Mouse (Mus musculus) heart, postnatal 0 days (tissue): ENCODE data around the gene Pik3c2b. TPM values are rescaled to one million over a fixed set of nuclear protein-coding genes. Genes with fewer than 3 reads are reported as not detected.

Source experiments
- ATAC-seq: fragments of 200-750 bp; cut with Nextera tagmentation; 2 replicates; pipeline ENCODE4 v1.8.0; 2017; ENCODE audit warnings: low read depth, moderate number of reproducible peaks, moderate library complexity; ENCODE audit not compliant: insufficient read depth
- DNase-seq: peaks from one replicate; pipeline ENCODE4 v3.0.0-alpha.2; 2016; ENCODE audit warnings: low spot score
- H3K27ac ChIP-seq: fragments of 300-500 bp; sonication (generic); 2 replicates; pipeline ENCODE4 v1.5.1; 2014; ENCODE audit warnings: low read depth, mild to moderate bottlenecking
- H3K27me3 ChIP-seq: fragments of 300-500 bp; sonication (generic); 2 replicates; pipeline ENCODE4 v1.6.1; 2014; ENCODE audit warnings: low read length, mixed read lengths; ENCODE audit not compliant: control insufficient read depth, insufficient read depth
- H3K36me3 ChIP-seq: fragments of 300-500 bp; sonication (generic); replicated peaks from 2 replicates; pipeline ENCODE4 v1.6.1; 2014; ENCODE audit warnings: low read length, mixed read lengths; ENCODE audit not compliant: control insufficient read depth, insufficient read depth
- H3K4me1 ChIP-seq: fragments of 300-500 bp; sonication (generic); 2 replicates; pipeline ENCODE4 v1.6.1; 2014; ENCODE audit warnings: antibody characterized with exemption; ENCODE audit not compliant: control insufficient read depth, insufficient read depth
- H3K4me2 ChIP-seq: fragments of 300-500 bp; sonication (generic); 2 replicates; pipeline ENCODE4 v1.6.1; 2014; ENCODE audit warnings: low read depth, mild to moderate bottlenecking, low read length, moderate library complexity
- H3K4me3 ChIP-seq: fragments of 300-500 bp; sonication (generic); 2 replicates; pipeline ENCODE4 v1.5.1; 2014; ENCODE audit warnings: low read depth, low read length
- H3K9ac ChIP-seq: fragments of 300-500 bp; sonication (generic); replicated peaks from 2 replicates; pipeline ENCODE4 v1.6.1; 2014; ENCODE audit warnings: low read depth, low read length, mixed read lengths
- H3K9me3 ChIP-seq: fragments of 300-500 bp; sonication (generic); replicated peaks from 2 replicates; pipeline ENCODE4 v1.6.1; 2016; ENCODE audit warnings: low read length; ENCODE audit not compliant: control insufficient read depth
- CTCF ChIP-seq: IDR thresholded peaks from 2 replicates; pipeline ENCODE4 v1.5.1; 2016; ENCODE audit warnings: antibody characterized with exemption, control low read depth, low read depth
- EP300 ChIP-seq: IDR thresholded peaks from 2 replicates; pipeline ENCODE4 v1.6.1; 2016; ENCODE audit warnings: antibody characterized with exemption, low read depth
- WGBS: fragments of 180-500 bp; shearing (Covaris S2); extraction: QIAGEN DNeasy Blood & Tissue Kit; methylation state at CpG from one replicate; pipeline ENCODE4 v1.1.7; 2014; 5-methylcytosine and 5-hydroxymethylcytosine counted together
- polyA plus RNA-seq: library from polyadenylated mRNA; unstranded; fragments of >200 nt; fragmentation: Nextera tagmentation; extraction: Ambion mirVana; gene quantifications from 2 replicates; pipeline ENCODE4 v1.2.1, GENCODE M21; 2015
- total RNA-seq: library from RNA; depleted of rRNA; stranded (reverse); fragments of >200 nt; gene quantifications from 2 replicates; pipeline ENCODE4 v1.2.3, GENCODE M21; 2014; ENCODE audit warnings: low replicate concordance

Gene Pik3c2b
- total and polyA plus RNA-seq, 2 experiments from 2014 or later = 7.8 to 16.3 TPM

GRCm38 (mm10) chr1:133084708-133085416 is 39.4 kb downstream of the Pik3c2b start:
- H3K4me2 ChIP-seq = peak overlapping the region; percentile 43; the same call in 1 of the 2 replicates
- peaks cover 54% of the 10 kb centered on the region for H3K36me3 ChIP-seq
- DNase-seq (no peak), ATAC-seq (no peak)
- H3K27me3 ChIP-seq = no peaks in the 10 kb centered on the region
- H3K27ac ChIP-seq = peak overlapping the region; percentile 86
- H3K4me1 ChIP-seq = peaks cover 19% of the 10 kb centered on the region
- peak overlapping the region; percentile 21 for H3K9ac ChIP-seq
- H3K9me3 ChIP-seq = no peaks in the 10 kb centered on the region
- TF ChIP-seq CTCF (no peak), EP300 (no peak)
- H3K4me3 ChIP-seq = no peak overlapping the region
- 66% methylated on average over 14 of the region's 14 CpGs for WGBS

DNA sequence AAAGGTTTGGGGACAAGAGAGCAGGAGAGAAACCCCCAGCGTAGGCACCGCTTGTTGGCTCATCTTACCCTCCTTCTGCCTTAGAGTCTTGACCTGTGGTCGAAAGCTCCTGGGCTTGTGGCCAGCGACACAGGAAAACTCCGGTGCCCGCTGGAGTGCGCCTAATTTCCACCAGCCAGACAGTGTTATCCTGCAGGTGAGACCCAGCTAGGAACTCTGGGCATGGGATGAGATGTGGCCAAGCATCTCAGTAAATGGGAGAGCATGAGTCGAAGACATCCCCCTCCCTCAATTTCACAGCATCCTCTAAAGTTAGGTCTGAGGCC is 39.9 kb downstream of the Pik3c2b start:
- ATAC-seq = no peak
- Histone ChIP-seq H3K9ac (no peak overlapping the region), H3K4me3 (no peak overlapping the region), H3K27me3 (no peaks in the 10 kb centered on the region), H3K9me3 (no peaks in the 10 kb centered on the region), H3K36me3 (peaks cover 54% of the 10 kb centered on the region), H3K4me1 (peaks cover 19% of the 10 kb centered on the region), H3K4me2 (no peak overlapping the region), H3K27ac (peak overlapping the region; percentile 21; the same call in 1 of the 2 replicates)
- no peak for DNase-seq
- 56% methylated on average over 8 of the region's 8 CpGs for WGBS
- no peak for TF ChIP-seq CTCF
- TF ChIP-seq EP300 = no peak

DNA sequence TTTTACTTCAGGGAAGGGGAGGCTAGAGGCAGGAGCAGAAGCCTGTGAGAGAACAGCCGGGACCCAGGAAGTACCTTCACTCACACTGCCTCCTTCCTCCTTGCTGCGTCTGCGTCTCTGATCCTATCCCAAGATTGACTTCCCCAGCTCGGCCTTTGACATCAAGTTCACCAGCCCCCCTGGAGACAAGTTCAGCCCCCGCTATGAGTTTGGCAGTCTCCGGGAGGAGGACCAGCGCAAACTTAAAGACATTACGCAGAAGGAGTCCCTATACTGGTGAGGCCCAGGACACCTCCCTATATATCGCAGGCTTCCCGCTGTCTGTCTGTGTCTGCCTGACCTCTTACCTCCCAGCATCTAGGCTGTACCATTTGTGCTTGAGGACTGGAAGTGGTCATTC is 41.3 kb downstream of the Pik3c2b start:
- no peak for DNase-seq
- no peak for TF ChIP-seq EP300
- no peak for TF ChIP-seq CTCF
- no peak for ATAC-seq
- Histone ChIP-seq H3K4me1 (peaks cover 19% of the 10 kb centered on the region), H3K27ac (no peak overlapping the region), H3K27me3 (no peaks in the 10 kb centered on the region), H3K4me2 (no peak overlapping the region), H3K4me3 (no peak overlapping the region), H3K9me3 (no peaks in the 10 kb centered on the region), H3K36me3 (peaks cover 55% of the 10 kb centered on the region), H3K9ac (no peak overlapping the region)
- 92% methylated on average over 10 of the region's 10 CpGs for WGBS

- H3K9ac ChIP-seq = no peak overlapping the region
- peaks cover 19% of the 10 kb centered on the region for H3K4me1 ChIP-seq
- H3K4me3 ChIP-seq = no peak overlapping the region
- no peaks in the 10 kb centered on the region for H3K9me3 ChIP-seq
- H3K36me3 ChIP-seq = peaks cover 55% of the 10 kb centered on the region
- H3K27ac ChIP-seq = no peak overlapping the region
- WGBS = 37% methylated on average over 7 of the region's 7 CpGs
- ATAC-seq = peak; percentile 42; the same call in 1 of the 2 replicates
- DNase-seq = peak; percentile 81
- no peak overlapping the region for H3K4me2 ChIP-seq
- no peaks in the 10 kb centered on the region for H3K27me3 ChIP-seq
- TF ChIP-seq EP300 (no peak), CTCF (peak; percentile 93)
Measured at GRCm38 (mm10) chr1:133087206-133087905, 41.9 kb downstream of the Pik3c2b start.

GRCm38 (mm10) chr1:133088196-133088595 is 42.7 kb downstream of the Pik3c2b start:
- WGBS = 82% methylated on average over 10 of the region's 10 CpGs

More at GRCm38 (mm10) chr1:133088196-133088595, 42.7 kb downstream of the Pik3c2b start:
- Histone ChIP-seq H3K36me3 (peaks cover 55% of the 10 kb centered on the region), H3K9me3 (no peaks in the 10 kb centered on the region), H3K4me3 (no peak overlapping the region), H3K27ac (no peak overlapping the region), H3K4me2 (no peak overlapping the region), H3K4me1 (peaks cover 17% of the 10 kb centered on the region), H3K9ac (no peak overlapping the region), H3K27me3 (no peaks in the 10 kb centered on the region)
- ATAC-seq (no peak), DNase-seq (no peak)
- no peak for TF ChIP-seq CTCF
- no peak for TF ChIP-seq EP300
